Mouse (Mus musculus) erythroblast, embryonic 14.5 days (primary cell): ENCODE data around the gene Thbd.

Experiments used
- GATA1 ChIP-seq: IDR thresholded peaks from 2 replicates; pipeline ENCODE4 v1.6.1; 2012; ENCODE audit warnings: low read length, inconsistent platforms, mixed read lengths
- TAL1 ChIP-seq: IDR thresholded peaks from 3 replicates; pipeline ENCODE4 v1.6.1; 2012; ENCODE audit warnings: low read length, inconsistent platforms, mixed read lengths

DNA sequence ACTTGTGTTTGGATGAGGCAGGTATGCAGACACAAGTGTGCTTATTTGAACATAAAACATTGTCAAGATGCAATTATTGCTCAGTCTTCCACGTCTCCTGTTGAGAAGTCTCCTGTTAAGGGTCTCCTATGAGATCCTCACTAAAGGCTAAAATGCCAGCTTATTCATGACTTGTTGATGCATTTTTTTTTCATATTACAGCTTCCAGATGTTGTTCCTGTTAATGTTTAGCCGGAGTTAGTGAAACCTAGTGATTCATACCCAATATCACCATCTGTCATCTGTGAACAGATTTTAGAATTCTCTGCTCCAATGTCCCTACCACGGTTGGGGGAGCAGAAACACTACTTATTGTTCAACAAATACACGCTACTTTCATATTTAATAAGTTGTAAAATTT lies 23.0 kb upstream of the Thbd start:
- TF ChIP-seq TAL1 (no peak), GATA1 (no peak)
